Mouse (Mus musculus) testis, postnatal 10 days (tissue): ENCODE results near the gene Abcf3.

Experiments used
- DNase-seq: peaks from one replicate; pipeline ENCODE4 v3.0.0; 2021; ENCODE audit warnings: low spot score

The Abcf3 gene

DNA sequence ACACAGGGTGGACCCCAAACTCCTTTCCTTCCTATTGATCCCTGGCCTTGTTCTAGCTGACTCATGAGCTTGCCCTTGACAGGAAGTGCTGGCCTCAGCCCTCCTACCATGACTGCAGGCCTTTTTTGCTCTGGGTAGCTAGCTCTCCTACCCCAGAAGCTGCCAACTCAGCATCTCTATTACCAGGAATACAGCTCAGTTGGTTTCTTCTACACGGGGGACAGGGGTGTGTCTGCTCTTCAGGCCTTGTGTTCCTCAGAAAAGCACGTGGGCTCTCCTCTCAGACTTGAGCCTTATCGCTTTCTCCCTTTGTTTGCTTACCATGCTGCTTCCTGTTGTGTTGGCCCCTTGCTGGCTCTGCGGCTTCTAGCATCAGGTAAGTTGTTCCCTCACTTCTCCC, 7.9 kb upstream of the Abcf3 start:
- no peak for DNase-seq

DNA sequence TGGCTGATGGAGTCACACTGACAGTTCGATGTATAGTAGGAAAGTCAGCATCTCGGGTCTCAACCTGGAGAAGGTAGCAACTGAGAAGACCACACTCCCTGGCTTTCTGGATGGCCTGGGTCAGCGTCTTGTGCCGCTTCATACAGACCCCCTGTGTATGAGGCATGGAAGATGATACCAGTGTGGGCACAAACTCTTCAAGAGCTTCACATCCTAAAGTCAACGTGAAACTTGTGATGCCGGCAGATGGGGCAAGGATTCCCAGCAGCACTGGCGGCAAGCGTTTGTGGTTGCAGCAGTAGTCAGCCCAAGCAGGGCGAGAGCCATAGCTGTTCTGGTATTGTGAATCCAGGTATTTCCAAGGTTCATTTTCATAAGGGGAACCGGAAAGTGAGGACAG, 2.7 kb upstream of the Abcf3 start:
- DNase-seq = no peak

DNA sequence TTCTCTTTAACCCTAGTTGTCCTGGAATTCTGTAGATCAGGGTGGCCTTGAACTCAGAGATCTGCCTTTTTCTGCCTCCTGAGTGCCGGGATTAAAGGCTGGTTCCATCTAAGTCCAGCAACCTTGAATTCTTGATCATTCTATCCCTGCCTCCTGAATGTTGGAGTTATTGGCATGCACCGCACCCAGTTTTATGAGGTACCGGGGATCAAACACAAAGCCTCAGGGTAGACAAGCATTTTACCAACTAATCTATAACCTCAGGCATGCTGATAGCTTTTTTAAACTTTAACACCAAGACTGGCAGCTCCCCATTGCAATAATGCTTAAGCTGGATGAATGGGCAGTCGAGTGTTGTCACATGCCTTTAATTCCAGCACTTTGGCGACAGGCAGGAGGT, 954 bp upstream of the Abcf3 start:
- no peak for DNase-seq

DNA sequence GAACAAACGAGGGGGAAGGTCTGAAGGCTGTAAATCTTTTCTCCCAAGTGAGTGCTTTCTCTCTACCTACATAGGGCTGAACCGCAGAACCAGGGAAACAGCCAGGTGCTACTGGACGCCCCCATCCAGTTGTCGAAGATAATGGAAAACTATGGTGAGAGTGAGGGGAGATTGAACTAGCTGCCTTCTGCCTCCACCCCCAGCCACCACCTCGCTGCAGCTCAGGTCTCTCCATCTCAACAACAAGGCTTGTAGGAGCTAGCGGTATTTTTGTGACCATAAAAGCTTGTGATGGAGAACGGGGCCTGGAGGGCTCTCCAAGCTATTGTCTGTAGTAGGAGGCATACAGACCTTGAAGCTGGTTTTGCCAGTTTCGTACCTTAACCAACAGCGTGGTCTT, 784 bp downstream of the Abcf3 start:
- no peak for DNase-seq

DNA sequence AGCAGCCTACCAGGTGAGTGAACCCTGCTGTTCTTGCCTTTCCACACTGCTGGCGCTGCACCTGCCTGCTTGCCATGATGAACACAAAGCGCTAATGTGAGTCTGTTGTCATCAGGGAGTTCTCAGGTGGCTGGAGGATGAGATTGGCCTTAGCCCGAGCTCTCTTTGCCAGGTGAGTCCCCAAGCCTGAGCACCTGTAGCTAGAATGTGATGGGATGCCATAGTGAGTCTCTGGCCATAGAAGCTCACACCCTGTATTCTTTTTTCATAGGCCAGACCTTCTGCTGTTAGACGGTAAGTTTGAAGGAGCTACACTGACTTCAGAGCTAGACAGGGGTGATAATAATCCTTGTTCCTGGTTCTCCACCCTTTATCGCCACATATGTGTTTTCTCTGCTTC, 3.3 kb downstream of the Abcf3 start:
- no peak for DNase-seq

GRCm38 (mm10) chr16:20552594-20552993, 4.2 kb downstream of the Abcf3 start:
- DNase-seq = no peak

DNA sequence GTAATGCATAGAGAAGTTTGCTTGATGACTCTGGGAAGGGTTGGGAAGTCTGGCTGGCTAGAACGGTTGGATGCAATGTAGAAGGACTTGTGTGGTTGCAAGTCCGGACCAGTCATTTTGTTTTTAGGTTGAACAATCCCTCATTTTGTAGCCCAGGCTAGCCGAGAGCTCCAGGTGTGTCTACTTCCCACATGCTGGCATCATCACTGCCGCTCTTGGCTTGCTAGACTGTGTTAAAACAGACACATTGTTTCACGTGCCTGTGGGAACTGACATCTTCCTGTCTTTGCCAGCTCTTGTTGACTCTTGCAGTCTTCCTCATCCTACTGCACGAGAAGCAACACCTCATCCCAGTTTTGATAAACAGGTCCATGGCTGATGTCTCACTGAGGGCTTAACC, 6.6 kb downstream of the Abcf3 start:
- no peak for DNase-seq

DNA sequence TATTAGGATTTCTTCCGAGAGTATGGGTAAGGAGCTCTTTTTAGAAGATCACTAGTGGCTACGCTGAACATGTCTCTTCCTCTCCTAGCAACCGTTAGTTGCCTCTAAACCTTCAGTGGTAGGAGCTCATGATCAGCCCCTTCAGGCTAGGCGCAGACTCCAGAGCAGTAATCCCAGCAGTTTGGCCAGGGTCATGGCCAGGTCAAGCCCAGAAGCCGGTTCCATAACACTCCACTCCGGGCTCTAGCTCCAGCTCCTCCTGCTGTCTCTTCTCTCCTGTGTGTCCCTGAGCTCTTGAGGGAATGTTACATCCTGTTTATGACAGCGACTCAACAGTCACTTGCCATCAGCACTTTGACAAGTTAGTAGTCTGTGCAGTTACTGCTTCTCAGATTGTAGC, 9.0 kb downstream of the Abcf3 start:
- DNase-seq = no peak

DNA sequence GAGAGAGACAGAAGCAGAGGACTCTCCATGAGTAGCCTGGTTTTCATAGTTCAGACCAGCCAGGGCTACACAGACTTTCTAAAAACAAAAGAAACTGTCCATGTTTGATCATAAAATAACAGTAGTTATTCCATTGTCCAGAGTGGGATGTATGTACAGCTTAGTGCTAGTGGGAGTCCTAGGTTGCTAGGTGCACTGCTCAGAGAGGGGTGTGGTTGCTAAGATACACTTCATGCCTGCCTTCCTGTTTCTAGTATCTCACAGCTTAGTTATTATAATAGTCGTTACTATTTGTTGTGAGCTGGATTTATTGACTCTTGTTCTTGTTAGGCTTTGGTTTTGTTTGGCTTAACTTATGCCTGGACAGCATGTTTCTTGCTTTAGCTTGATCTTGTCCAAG, 16.7 kb downstream of the Abcf3 start:
- no peak for DNase-seq

- no peak for DNase-seq
These were observed 41.1 kb downstream of the Abcf3 start, which contains the start of gene Vwa5b2 for GRCm38 (mm10) chr16:20589366-20589938. TSS of gene Vwa5b2 (plus strand) at chr16:20589471.

- DNase-seq = peak; percentile 56
These were observed 41.7 kb downstream of the Abcf3 start for GRCm38 (mm10) chr16:20589939-20590679.

DNA sequence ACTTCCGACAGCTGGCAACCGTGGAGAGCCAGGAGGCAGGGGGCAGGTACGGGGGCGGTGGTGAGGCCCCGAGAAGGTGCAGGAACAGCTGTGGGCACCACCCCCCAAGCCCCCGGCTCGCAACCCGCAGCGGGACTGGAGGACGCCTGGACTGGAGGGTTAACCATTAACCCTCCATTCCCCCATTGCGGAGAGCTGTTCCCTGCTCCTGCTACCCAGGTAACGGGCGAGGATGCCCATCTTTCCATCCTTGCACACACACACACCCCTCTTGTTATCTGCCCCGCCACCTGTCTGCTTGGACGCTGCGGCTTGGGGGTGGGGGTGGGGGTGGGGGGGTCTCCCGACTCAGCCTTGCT, 42.3 kb downstream of the Abcf3 start:
- no peak for DNase-seq

DNA sequence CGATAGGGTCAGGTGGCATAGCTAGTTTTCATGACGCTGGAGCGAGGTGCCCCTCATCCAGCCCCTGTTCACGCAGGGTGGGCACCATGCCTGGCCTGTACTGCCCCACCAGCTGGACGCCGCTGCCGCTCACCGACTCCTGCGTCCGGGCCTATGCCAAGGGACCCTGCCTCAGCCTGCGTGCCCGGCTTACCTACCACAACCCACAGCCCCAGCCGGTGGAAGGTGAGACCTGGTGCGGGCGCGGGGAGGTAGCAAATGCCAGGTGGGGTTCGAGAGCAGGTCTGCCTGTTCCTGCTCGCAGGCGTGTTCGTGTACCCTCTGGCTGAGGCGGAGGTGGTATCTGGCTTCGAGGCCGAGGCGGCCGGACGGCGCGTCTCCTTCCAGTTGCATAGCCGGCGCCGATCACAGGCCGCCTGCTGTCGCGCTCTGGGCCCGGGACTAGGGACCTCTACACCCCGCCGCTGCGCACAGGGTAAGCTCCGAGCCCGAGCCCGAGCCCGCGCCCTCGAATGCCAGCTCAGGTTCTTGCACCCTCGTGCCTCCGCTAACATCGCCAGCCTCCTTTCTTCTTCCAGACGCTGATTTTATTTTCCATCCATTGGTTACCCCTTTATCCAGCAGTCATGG, 42.8 kb downstream of the Abcf3 start:
- DNase-seq = no peak

DNA sequence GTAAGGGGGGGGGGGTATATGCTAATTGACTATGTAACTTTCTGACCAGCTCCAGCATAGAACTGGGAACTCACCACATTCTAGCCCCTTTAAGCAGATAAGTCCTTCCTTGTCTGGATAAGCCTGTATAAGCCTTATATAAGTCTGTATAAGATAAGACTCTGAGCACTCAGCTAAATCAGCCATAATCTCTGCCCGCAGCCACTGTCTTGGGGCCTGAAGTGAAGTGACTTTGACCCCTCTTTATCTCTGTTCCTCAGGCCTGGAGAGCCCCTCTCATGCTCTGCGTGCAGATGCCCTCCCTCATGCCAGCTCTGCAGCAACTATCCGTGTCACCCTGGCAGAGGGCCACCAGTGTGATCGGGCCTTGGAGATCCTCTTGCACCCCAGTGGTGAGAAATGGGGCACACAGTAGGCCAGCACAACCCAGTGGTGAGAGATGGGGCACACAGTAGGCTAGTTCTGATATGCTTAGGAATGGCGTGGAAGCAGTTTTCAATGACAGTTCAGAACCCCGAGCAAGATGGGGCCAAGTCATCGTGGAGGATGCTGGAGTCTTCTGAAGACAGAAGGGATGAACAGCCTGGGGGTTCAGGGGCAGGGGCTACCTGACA, 46.8 kb downstream of the Abcf3 start:
- DNase-seq = no peak

DNA sequence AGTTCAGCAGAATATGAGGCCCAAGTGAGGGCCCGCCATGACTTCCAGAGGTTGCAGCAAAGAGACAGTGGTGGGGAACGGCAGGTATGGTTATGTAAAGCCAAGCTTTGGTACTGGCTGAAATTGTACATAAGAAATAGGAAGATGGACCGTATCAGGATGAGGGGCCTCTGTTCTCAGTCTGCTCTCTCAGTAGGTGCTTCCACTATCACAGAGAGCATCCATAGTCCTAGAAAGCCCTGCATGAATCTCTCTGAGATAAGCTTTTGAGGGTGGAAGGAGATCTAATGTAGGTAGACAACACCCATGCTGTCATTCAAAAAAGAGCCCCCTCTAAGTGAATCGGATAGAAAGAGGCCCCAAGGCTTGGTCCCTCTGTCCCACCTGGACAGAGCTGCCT, 47.4 kb downstream of the Abcf3 start:
- no peak for DNase-seq

DNA sequence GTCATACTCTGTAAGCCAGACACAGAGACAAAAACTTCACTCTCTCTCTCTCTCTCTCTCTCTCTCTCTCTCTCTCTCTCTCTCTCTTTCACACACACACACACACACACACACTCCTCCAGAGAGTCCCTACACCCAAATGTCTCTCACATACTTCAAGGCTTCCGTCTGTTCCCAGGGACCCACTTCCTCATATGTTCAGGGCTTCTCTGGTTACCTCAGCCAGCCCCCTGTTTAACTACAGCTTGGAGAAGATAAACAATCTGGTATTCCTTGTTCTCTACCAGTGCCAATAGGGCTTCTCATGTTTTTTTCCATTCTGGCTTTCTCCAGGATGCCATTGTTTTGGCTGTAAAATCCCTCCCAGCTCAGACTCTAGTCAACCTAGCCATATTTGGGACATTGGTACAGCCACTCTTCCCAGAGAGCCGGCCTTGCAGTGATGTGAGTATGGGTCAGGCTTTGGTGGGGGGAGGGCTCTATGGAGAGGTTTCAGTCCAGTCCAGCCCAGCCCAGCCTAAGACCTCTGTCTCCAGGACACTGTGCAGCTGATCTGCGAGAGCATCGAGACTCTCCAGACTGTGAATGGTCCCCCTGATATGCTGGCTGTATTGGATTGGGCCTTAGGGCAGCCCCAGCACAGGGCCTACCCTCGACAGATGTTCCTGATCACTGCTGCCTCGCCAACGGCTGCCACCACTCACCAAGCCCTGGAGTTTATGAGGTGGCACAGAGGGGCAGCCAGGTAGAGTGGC, 48.5 kb downstream of the Abcf3 start:
- no peak for DNase-seq

- DNase-seq = no peak
These were observed 52.1 kb downstream of the Abcf3 start for GRCm38 (mm10) chr16:20600511-20600910.

DNA sequence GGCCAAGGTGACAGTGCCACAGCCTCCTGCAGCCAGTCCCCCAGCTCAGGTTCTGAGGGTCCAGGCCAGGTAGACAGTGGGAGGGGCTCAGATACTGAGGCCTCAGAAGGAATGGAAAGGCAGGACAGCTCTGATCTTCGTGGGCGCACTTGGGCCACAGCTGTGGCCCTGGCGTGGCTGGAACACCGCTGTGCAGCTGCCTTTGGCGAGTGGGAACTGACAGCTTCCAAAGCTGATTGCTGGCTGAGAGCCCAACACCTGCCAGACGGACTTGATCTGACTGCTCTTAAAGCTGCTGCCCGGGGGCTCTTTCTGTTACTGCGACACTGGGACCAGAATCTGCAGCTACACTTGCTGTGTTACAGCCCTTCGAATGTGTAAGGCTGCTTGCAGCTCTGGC, 56.3 kb downstream of the Abcf3 start:
- DNase-seq = no peak

DNA sequence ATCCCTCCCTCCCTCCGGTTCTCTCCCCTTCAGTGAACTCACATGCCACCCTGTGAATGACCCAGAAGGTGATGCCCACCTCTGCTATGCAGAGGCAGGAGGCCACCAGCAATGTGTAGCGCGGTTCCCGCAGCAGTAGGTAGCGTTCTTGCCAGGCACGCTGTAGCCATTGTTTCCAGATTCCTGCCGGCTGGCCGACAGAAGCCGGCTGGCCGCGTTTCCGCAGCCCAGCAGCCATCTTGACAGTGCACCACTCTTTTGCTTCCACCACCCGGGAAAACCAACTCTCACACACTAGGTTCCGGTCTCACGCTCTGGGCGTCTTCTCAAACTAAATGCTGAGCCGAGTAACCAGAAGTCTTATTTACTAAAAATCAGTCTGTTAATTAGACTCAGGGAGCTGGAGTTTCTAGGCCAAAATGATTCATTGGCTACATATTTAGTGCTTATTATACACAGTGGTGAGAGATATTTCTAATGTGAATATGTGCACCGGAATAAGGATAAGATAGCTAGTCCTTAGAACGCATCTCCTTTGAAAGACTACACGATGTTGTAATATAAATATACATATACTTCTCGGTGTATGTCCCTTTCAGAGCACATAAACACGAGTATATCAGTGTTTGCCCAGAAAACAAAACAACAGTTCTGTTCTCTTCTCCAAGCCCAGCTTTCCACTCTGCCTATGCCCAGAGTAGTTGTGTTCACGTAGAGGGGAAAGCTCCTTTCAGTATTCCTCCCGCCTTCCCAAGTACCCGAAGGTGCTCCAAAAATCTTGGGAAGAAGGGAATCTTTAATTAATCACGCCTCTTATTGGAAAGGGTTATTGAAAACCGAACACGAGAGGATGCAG, 62.4 kb downstream of the Abcf3 start:
- DNase-seq = peak; percentile 79
